Mouse (Mus musculus) midbrain, embryonic 10.5 days (tissue): ENCODE measurements around the gene Arpc3. TPM values are rescaled to one million over a fixed set of nuclear protein-coding genes. Genes with fewer than 3 reads are reported as not detected.
A peak's percentile ranks its signal among the peaks of the same experiment; 100 is the strongest.
"Not testable (repeated sequence)": the region's sequence is repeated elsewhere in the genome, so short reads cannot be mapped to it uniquely, and the experiment has no call there.

Source experiments
- DNase-seq: peaks from one replicate; pipeline ENCODE4 v3.0.0-alpha.2; 2017; ENCODE audit warnings: low spot score
- H3K27ac ChIP-seq: fragments of 300-500 bp; sonication (generic); replicated peaks from 2 replicates; pipeline ENCODE4 v1.5.1; 2016; ENCODE audit warnings: mild to moderate bottlenecking
- H3K27me3 ChIP-seq: fragments of 300-500 bp; sonication (generic); 2 replicates; pipeline ENCODE4 v1.6.1; 2016; ENCODE audit warnings: low read depth, mild to moderate bottlenecking; ENCODE audit not compliant: poor library complexity, severe bottlenecking
- H3K36me3 ChIP-seq: fragments of 300-500 bp; sonication (generic); 2 replicates; pipeline ENCODE4 v1.6.1; 2016; ENCODE audit warnings: mild to moderate bottlenecking, moderate library complexity
- H3K4me1 ChIP-seq: fragments of 300-500 bp; sonication (generic); 2 replicates; pipeline ENCODE4 v1.6.1; 2016
- H3K4me3 ChIP-seq: fragments of 300-500 bp; sonication (generic); 2 replicates; pipeline ENCODE4 v1.5.1; 2016; ENCODE audit warnings: mild to moderate bottlenecking, moderate library complexity
- H3K9me3 ChIP-seq: fragments of 300-500 bp; sonication (generic); replicated peaks from 2 replicates; pipeline ENCODE4 v1.6.1; 2016; ENCODE audit warnings: mild to moderate bottlenecking
- WGBS: fragments of 180-500 bp; shearing (Covaris S2); methylation state at CpG from one replicate; pipeline ENCODE4 v1.1.7; 2016; 5-methylcytosine and 5-hydroxymethylcytosine counted together
- polyA plus RNA-seq: library from polyadenylated mRNA; unstranded; fragments of >200 nt; fragmentation: Nextera tagmentation; extraction: Ambion mirVana; gene quantifications from 2 replicates; pipeline ENCODE4 v1.2.1, GENCODE M21; 2016

The Arpc3 gene
- polyA plus RNA-seq, 1 experiment from 2014 or later: 88.6 TPM

GRCm38 (mm10) chr5:122402772-122403171 lies 11.1 kb downstream of the Arpc3 start:
- H3K36me3 ChIP-seq: peaks cover 98% of the 10 kb centered on the region

DNA sequence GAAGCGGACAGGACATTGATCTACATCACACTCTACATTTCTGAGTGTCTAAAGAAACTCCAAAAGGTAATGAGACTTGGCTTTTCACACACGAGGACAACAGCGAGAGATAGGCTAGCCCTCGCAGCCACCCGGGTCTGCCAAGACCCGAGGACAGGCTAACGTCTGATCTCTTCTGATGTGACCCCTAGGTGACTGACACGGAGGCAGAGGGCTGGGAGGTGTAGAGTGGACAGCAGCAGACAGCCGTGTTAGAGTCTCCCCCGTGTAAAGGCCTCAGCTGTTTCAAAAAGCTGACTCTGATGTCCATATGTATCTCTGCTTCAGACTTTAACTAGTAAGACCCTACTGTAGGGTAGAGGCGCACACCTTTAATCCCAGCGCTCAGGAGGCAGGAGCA lies 11.7 kb downstream of the Arpc3 start:
- no peak for DNase-seq
- Histone ChIP-seq H3K36me3 (peaks cover 93% of the 10 kb centered on the region), H3K27me3 (no peaks in the 10 kb centered on the region), H3K9me3 (peaks cover 7% of the 10 kb centered on the region; the same call in 1 of the 2 replicates), H3K27ac (no peak overlapping the region), H3K4me1 (no peaks in the 10 kb centered on the region), H3K4me3 (no peak overlapping the region)
- 94% methylated on average over 12 of the region's 12 CpGs for WGBS

More at GRCm38 (mm10) chr5:122402772-122403171, 11.1 kb downstream of the Arpc3 start:
- H3K27ac ChIP-seq: no peak overlapping the region
- no peaks in the 10 kb centered on the region for H3K4me1 ChIP-seq
- H3K9me3 ChIP-seq: peaks cover 7% of the 10 kb centered on the region; the same call in 1 of the 2 replicates
- no peaks in the 10 kb centered on the region for H3K27me3 ChIP-seq
- WGBS: 89% methylated on average over 5 of the region's 5 CpGs
- no peak overlapping the region for H3K4me3 ChIP-seq
- no peak for DNase-seq

DNA sequence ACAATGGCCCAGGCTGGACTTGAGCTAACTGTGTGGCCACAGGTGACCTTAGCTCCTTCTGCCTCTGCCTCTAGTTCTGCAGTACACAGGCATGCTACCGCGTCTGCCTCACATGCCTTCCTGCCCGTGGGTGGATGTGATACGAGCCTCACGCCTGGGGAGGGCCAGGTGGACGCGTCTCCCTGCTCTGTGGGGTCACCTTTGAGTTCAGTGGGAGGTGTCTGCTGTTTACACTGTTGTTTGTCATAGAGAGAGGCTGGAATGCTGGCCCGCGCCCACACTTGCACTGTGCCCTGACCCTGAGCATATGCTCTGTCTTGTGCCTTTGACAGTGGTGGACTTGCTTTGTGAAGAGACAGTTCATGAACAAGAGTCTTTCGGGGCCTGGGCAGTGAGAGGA lies 13.9 kb downstream of the Arpc3 start:
- no peak overlapping the region for H3K4me3 ChIP-seq
- H3K9me3 ChIP-seq: peaks cover 10% of the 10 kb centered on the region; the same call in 1 of the 2 replicates
- H3K27me3 ChIP-seq: no peaks in the 10 kb centered on the region
- no peak for DNase-seq
- no peaks in the 10 kb centered on the region for H3K4me1 ChIP-seq
- H3K27ac ChIP-seq: no peak overlapping the region
- peaks cover 82% of the 10 kb centered on the region for H3K36me3 ChIP-seq
- 97% methylated on average over 10 of the region's 10 CpGs for WGBS

DNA sequence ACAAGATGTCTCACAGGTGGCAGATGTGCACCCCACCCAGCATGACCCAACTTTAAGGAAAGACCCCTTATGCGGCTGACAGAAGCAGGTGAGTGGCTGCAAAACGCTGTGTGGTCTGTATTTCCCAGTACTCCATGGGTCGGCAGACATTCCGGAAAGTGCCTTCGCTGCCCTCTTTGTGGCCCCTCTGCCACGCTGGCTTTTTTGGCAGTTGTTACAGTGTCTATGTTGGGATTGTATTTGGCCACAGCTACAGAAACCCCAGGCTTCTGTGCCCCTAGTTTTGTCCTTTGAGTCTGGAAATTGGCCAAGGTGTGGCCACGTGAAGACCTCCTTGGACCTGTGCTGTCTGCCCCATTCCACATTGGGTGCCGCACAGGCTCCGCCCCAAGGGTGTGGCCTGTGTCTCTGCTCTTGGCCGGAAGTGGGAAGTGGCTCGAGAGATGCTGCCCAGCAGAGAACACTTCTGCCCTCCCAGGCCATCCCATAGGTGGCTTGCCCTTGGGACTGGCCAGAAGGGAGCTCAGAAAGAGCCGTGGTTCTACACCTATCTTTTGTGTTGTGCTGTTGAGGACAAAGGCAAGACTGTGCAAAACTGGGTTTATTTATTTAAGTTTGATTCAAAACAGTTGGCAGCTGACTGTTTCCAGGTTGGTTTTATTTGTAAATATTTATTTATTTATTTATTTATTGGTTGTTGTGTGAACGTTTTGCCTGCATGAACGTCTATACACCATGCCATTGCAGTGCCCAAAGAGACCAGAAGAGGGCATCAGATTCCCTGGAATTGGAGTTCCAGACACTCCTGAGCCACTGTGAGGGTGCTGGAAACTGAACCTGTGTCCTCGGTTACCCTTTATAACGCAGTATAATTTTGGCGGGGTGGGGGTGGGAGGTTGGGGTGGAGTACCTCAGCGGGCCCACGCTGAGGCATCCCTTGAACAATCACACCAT lies 18.3 kb downstream of the Arpc3 start:
- no peak for DNase-seq
- H3K9me3 ChIP-seq: peaks cover 10% of the 10 kb centered on the region; the same call in 1 of the 2 replicates
- 87% methylated on average over 19 of the region's 19 CpGs for WGBS
- H3K4me1 ChIP-seq: no peaks in the 10 kb centered on the region
- H3K4me3 ChIP-seq: no peak overlapping the region
- H3K36me3 ChIP-seq: peaks cover 38% of the 10 kb centered on the region
- H3K27me3 ChIP-seq: no peaks in the 10 kb centered on the region
- H3K27ac ChIP-seq: no peak overlapping the region

DNA sequence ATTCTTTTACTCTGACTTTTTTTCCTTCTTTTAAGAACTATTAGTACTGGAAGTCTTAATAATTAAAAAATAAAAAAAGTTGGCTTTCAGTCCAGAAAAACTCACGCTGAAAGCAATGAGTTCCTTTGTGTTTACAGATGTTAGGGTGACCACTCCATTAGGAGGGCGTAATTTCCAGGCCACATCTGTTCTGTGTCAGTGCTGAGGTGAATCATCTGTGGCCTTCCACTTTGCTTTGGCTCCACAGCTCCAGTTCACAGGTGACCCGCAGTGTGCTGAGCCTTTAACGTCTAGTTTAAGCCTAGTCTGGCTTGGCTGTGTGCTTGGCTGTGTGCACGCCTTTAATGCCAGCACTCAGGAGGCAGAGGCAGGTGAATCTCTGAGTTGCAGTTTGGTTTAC lies 20.2 kb downstream of the Arpc3 start:
- no peaks in the 10 kb centered on the region for H3K4me1 ChIP-seq
- H3K27me3 ChIP-seq: no peaks in the 10 kb centered on the region
- H3K36me3 ChIP-seq: peaks cover 19% of the 10 kb centered on the region
- no peak overlapping the region for H3K4me3 ChIP-seq
- DNase-seq: no peak
- H3K9me3 ChIP-seq: 0 out of 2 replicates have a peak, but pooled peaks cover 4% of the 10 kb centered on the region
- no peak overlapping the region for H3K27ac ChIP-seq
- WGBS: 85% methylated on average over 5 of the region's 5 CpGs

DNA sequence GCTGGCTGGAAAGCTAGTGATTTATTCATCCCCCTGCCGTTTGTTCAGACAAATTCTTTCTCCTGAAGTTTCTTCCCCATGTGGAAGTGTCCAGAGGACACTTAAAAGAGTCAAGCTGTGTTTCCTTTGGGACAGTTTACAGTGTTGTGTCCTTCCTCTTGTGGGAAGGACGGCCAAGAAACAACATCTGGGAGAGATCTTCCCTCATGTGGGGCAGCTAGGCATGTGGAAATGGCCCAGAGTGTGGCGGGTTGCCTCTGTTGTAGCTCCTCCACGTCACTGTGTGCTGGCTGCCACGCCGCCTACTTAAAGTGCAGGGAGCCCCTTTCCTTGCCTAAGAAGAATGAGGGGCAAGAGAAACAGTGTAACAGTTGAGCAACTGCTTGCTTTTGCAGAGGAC lies 21.1 kb downstream of the Arpc3 start:
- Histone ChIP-seq H3K36me3 (peaks cover 10% of the 10 kb centered on the region), H3K27me3 (no peaks in the 10 kb centered on the region), H3K27ac (no peak overlapping the region), H3K4me3 (no peak overlapping the region), H3K4me1 (no peaks in the 10 kb centered on the region), H3K9me3 (0 out of 2 replicates have a peak, but pooled peaks cover 3% of the 10 kb centered on the region)
- DNase-seq: no peak
- 78% methylated on average over 6 of the region's 6 CpGs for WGBS

GRCm38 (mm10) chr5:122414351-122414750 lies 22.7 kb downstream of the Arpc3 start:
- Histone ChIP-seq H3K27ac (no peak overlapping the region), H3K4me1 (no peaks in the 10 kb centered on the region), H3K36me3 (peaks cover 10% of the 10 kb centered on the region), H3K9me3 (0 out of 2 replicates have a peak, but pooled peaks cover 3% of the 10 kb centered on the region), H3K4me3 (no peak overlapping the region), H3K27me3 (no peaks in the 10 kb centered on the region)
- WGBS: 95% methylated on average over 5 of the region's 5 CpGs
- no peak for DNase-seq

- Histone ChIP-seq H3K27ac (no peak overlapping the region), H3K4me3 (no peak overlapping the region), H3K9me3 (0 out of 2 replicates have a peak, but pooled peaks cover under 1% of the 10 kb centered on the region), H3K36me3 (peaks cover under 1% of the 10 kb centered on the region), H3K27me3 (no peaks in the 10 kb centered on the region), H3K4me1 (no peaks in the 10 kb centered on the region)
- no peak for DNase-seq
- 88% methylated on average over 12 of the region's 12 CpGs for WGBS
These were observed 23.8 kb downstream of the Arpc3 start for GRCm38 (mm10) chr5:122415465-122415864.

- not testable (repeated sequence) for H3K9me3 ChIP-seq, H3K36me3 ChIP-seq, H3K4me3 ChIP-seq, H3K27me3 ChIP-seq, H3K27ac ChIP-seq, DNase-seq
- WGBS: 77% methylated on average over 4 of the region's 4 CpGs
- H3K4me1 ChIP-seq: peaks cover 21% of the 10 kb centered on the region
These were observed 29.0 kb downstream of the Arpc3 start for GRCm38 (mm10) chr5:122420676-122421075.

DNA sequence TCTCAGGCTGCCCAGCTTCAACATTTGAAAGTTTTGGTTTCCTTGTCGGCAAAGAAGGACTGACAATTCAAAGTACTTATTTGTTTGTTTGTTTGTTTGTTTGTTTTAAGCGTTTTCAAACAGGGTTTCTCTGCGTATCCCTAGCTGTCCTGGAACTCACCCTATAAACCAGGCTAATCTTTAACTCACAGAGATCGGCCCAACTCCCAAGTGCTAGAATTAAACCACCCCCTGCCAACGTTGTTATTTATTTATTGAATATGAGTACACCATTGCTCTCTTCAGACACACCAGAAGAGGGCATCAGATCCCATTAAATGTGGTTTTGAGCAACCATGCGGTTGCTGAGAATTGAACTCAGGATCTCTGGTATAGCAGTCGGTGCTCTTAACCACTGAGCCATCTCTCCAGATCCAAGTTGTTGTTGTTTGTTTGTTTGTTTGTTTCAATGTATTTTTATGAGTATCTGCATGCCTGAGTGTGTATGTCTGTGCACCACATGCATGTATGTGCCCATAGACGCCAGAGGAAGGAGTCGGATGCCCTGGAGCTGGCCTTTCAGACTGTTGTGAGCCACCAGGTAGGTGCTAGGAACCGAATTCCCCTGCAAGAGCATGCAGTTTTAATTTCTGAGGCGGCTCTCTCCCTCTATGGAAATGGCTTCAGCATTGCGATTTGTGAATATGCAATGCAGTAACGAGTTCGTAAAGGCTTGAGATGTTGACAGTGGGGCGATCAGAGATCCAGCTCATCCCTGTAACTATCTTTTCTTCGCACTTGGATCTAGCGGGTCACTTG lies 29.8 kb downstream of the Arpc3 start, which contains the start of gene Anapc7:
Gene Anapc7 (plus strand): TSS at position 423 of the 798 bp plus-strand sequence.
- peak within 1 kb of the TSS; percentile 99 for H3K27ac ChIP-seq
- WGBS: 24% methylated on average over 17 of the region's 17 CpGs
- peaks cover 13% of the 10 kb centered on the region for H3K36me3 ChIP-seq
- peaks cover 21% of the 10 kb centered on the region for H3K4me1 ChIP-seq
- no peaks in the 10 kb centered on the region for H3K27me3 ChIP-seq
- no peak for DNase-seq
- no peaks in the 10 kb centered on the region for H3K9me3 ChIP-seq
- H3K4me3 ChIP-seq: peak within 1 kb of the TSS; percentile 89

GRCm38 (mm10) chr5:122422071-122422964 lies 30.6 kb downstream of the Arpc3 start:
- Histone ChIP-seq H3K4me1 (peaks cover 21% of the 10 kb centered on the region), H3K27ac (peak overlapping the region; percentile 99), H3K27me3 (no peaks in the 10 kb centered on the region), H3K36me3 (peaks cover 21% of the 10 kb centered on the region), H3K4me3 (peak overlapping the region; percentile 89), H3K9me3 (no peaks in the 10 kb centered on the region)
- under 1% methylated on average over 73 of the region's 73 CpGs for WGBS
- DNase-seq: peak; percentile 92

DNA sequence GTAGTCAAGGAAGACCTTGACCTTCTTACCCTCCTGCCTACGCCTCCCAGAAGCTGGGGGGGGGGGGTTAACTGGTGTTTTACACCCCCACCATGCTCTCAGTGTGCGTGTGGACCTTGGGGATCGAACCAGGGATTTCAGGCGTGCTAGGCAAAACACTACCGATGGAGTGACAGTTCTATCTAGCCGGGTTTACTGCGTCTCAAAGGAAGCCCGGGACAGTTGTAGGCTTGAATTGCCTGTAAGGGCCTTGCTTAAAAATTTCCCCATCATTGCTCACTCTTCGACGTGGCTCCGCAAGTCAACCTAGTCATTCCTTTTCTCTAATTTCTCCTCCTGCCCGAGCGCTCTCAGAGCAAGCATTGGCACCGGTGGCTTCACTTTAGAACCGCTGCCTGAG lies 31.4 kb downstream of the Arpc3 start:
- peak overlapping the region; percentile 89 for H3K4me3 ChIP-seq
- DNase-seq: no peak

More for the DNA sequence above, 31.4 kb downstream of the Arpc3 start:
- Histone ChIP-seq H3K27me3 (no peaks in the 10 kb centered on the region), H3K9me3 (no peaks in the 10 kb centered on the region), H3K36me3 (peaks cover 29% of the 10 kb centered on the region), H3K27ac (peak overlapping the region; percentile 99), H3K4me1 (peaks cover 21% of the 10 kb centered on the region)
- WGBS: 40% methylated on average over 15 of the region's 15 CpGs
